Mouse (Mus musculus) megakaryocyte, embryonic 14.5 days (primary cell): ENCODE measurements around the gene Itpk1.

Source experiments
- FLI1 ChIP-seq: IDR thresholded peaks from 2 replicates; pipeline ENCODE4 v1.6.1; 2012; ENCODE audit warnings: low read length, inconsistent platforms, mixed read lengths
- GATA1 ChIP-seq: IDR thresholded peaks from 3 replicates; pipeline ENCODE4 v1.6.1; 2012; ENCODE audit warnings: mixed read lengths, low read length, inconsistent platforms, borderline replicate concordance

DNA sequence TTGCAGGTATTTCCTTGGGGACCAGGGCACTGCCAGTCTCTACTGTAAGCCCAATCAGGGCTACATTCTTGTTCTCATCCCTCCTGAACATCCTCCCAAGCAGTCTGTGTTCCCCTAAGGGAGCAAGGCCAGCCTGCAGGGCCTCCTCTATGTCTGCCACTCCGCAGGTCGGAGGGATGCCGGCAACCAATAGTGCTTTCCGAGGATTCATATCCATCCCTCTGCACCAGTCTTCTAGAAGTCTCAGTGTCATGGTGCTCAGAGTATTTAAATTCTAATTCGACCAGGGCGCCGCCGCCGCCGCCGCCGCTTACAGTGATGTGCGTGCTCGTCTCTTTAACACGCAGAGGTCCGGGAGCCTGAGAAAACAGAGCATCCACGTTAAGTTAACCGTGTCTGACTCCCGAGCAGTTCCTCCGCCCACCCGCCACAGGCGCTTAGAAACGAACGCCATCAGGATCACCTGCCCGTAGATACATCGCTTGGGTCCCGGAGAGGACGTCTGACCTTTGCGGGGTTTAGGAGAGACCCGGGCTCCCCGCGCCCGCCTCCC, 38.4 kb upstream of the Itpk1 start:
- TF ChIP-seq GATA1: no peak
- TF ChIP-seq FLI1: no peak
